In genomic region chr9:96160767-96161166, GRCm38 (mm10) we compare ENCODE assay signal across 12 mouse cellular contexts. TPM values are rescaled to one million over a fixed set of nuclear protein-coding genes. Genes with fewer than 3 reads are reported as not detected.
A peak's percentile ranks its signal among the peaks of the same experiment; 100 is the strongest.
DNase-seq lines count a peak whose midpoint lies in the region; ATAC-seq and TF ChIP-seq lines count a peak whose summit lies in the region.
"Had no signal": no experiment of that assay in that cellular context is flagged by ENCODE, and none has a peak within 500 bp of the region (broad histone marks: within the 10 kb centered on the region; RNA-seq: fewer than 3 reads in every experiment).

No protein-coding gene starts in this region.

- no peak overlapping the region for H3K4me3 ChIP-seq in gastrocnemius, adult 2 months
- no peak overlapping the region for H3K4me3 ChIP-seq in embryonic facial prominence, embryonic 10.5 days
- H3K4me3 ChIP-seq in heart, embryonic 10.5 days = no peak overlapping the region
- H3K4me3 ChIP-seq in kidney, embryonic 16.5 days (ENCODE audit: low read length) = no peak overlapping the region
- H3K4me3 ChIP-seq in forebrain, embryonic 12.5 days (replicated peaks) = no peak overlapping the region
- H3K4me3 ChIP-seq: neural tube, embryonic 13.5 days had no signal

- H3K4me1 ChIP-seq in embryonic facial prominence, embryonic 10.5 days = peaks cover 13% of the 10 kb centered on the region; the same call in 1 of the 2 replicates
- H3K4me1 ChIP-seq in heart, embryonic 10.5 days = peaks cover 10% of the 10 kb centered on the region; the same call in 1 of the 2 replicates
- peaks cover 6% of the 10 kb centered on the region; the same call in 1 of the 2 replicates for H3K4me1 ChIP-seq in kidney, embryonic 16.5 days (ENCODE audit: insufficient read depth, low read length)
- no peaks in the 10 kb centered on the region for H3K4me1 ChIP-seq in forebrain, embryonic 12.5 days
- H3K4me1 ChIP-seq: neural tube, embryonic 13.5 days had no signal

- 39% methylated on average over 3 of the region's 3 CpGs for WGBS in embryonic facial prominence, embryonic 10.5 days
- 78% methylated on average over 3 of the region's 3 CpGs for WGBS in heart, embryonic 10.5 days
- WGBS in kidney, embryonic 16.5 days = 52% methylated on average over 3 of the region's 3 CpGs
- WGBS in forebrain, embryonic 12.5 days = 75% methylated on average over 3 of the region's 3 CpGs

- 0 out of 2 replicates have a peak overlapping the region, but pooled peaks have one; percentile 2 for H3K9ac ChIP-seq in kidney, embryonic 16.5 days (replicated peaks; ENCODE audit: low read length)
- no peak overlapping the region for H3K9ac ChIP-seq in forebrain, embryonic 12.5 days
- H3K9ac ChIP-seq: lung, embryonic 14.5 days; neural tube, embryonic 13.5 days had no signal

- H3K27me3 ChIP-seq in embryonic facial prominence, embryonic 10.5 days (replicated peaks; ENCODE audit: low read depth, poor library complexity, severe bottlenecking) = no peaks in the 10 kb centered on the region
- H3K27me3 ChIP-seq in heart, embryonic 10.5 days (ENCODE audit: insufficient read depth, poor library complexity, severe bottlenecking) = no peaks in the 10 kb centered on the region
- H3K27me3 ChIP-seq in kidney, embryonic 16.5 days (ENCODE audit: insufficient read depth, low read length) = no peaks in the 10 kb centered on the region
- no peaks in the 10 kb centered on the region for H3K27me3 ChIP-seq in forebrain, embryonic 12.5 days
- H3K27me3 ChIP-seq: neural tube, embryonic 13.5 days had no signal

- no peaks in the 10 kb centered on the region for H3K9me3 ChIP-seq in embryonic facial prominence, embryonic 10.5 days
- H3K9me3 ChIP-seq in heart, embryonic 10.5 days = no peaks in the 10 kb centered on the region
- H3K9me3 ChIP-seq in kidney, embryonic 16.5 days (ENCODE audit: low read length) = no peaks in the 10 kb centered on the region
- no peaks in the 10 kb centered on the region for H3K9me3 ChIP-seq in forebrain, embryonic 12.5 days
- H3K9me3 ChIP-seq: neural tube, embryonic 13.5 days had no signal

- 0 out of 2 replicates have a peak overlapping the region, but pooled peaks have one; percentile 20 for H3K27ac ChIP-seq in gastrocnemius, adult 2 months
- no peak overlapping the region for H3K27ac ChIP-seq in embryonic facial prominence, embryonic 10.5 days (replicated peaks)
- H3K27ac ChIP-seq in heart, embryonic 10.5 days = peak overlapping the region; percentile 33; the same call in 1 of the 2 replicates
- no peak overlapping the region; the same call in 1 of the 2 replicates for H3K27ac ChIP-seq in kidney, embryonic 16.5 days (ENCODE audit: low read length)
- H3K27ac ChIP-seq in forebrain, embryonic 12.5 days = no peak overlapping the region
- H3K27ac ChIP-seq: neural tube, embryonic 13.5 days had no signal

- intact Hi-C loops in gastrocnemius, adult 2 months (cut with DNase I) = no loop called here
- intact Hi-C loops in left cerebral cortex, postnatal 36 days (cut with DNase I) = no loop called here

- no peak for TF ChIP-seq CTCF in gastrocnemius, adult 2 months (IDR thresholded peaks at IDR 0.05)

- no peak overlapping the region for H3K4me2 ChIP-seq in kidney, embryonic 16.5 days (replicated peaks; ENCODE audit: low read depth, low read length)
- no peak overlapping the region for H3K4me2 ChIP-seq in forebrain, embryonic 12.5 days
- H3K4me2 ChIP-seq: lung, embryonic 14.5 days; neural tube, embryonic 13.5 days had no signal

- H3K36me3 ChIP-seq in embryonic facial prominence, embryonic 10.5 days (replicated peaks) = peaks cover 5% of the 10 kb centered on the region
- peaks cover 8% of the 10 kb centered on the region; the same call in 1 of the 2 replicates for H3K36me3 ChIP-seq in heart, embryonic 10.5 days
- H3K36me3 ChIP-seq in kidney, embryonic 16.5 days (ENCODE audit: insufficient read depth, low read length) = 0 out of 2 replicates have a peak, but pooled peaks cover 4% of the 10 kb centered on the region
- H3K36me3 ChIP-seq in forebrain, embryonic 12.5 days (replicated peaks) = no peaks in the 10 kb centered on the region
- H3K36me3 ChIP-seq: neural tube, embryonic 13.5 days had no signal

- no peak for ATAC-seq in kidney, embryonic 16.5 days (ENCODE audit: low FRiP score, low TSS enrichment)
- ATAC-seq in forebrain, embryonic 12.5 days (ENCODE audit: low FRiP score) = no peak

- peak; percentile 24 for DNase-seq in gastrocnemius, adult 2 months
- DNase-seq in gastrocnemius, postnatal 4 days (ENCODE audit: low spot score in 2 of 2) = no peak
- DNase-seq in embryonic facial prominence, embryonic 10.5 days (ENCODE audit: low spot score) = peak; percentile 27
- no peak for DNase-seq in heart, embryonic 10.5 days (ENCODE audit: low spot score)
- DNase-seq in left cerebral cortex, postnatal 36 days (ENCODE audit: low spot score in 2 of 2) = no peak
- DNase-seq in layer of hippocampus, adult 8-10 months (ENCODE audit: low spot score in 2 of 2) = no peak
- DNase-seq: cerebellum, adult 8-10 months; liver; lung, embryonic 14.5 days had no signal

RNA-seq across cellular contexts. Expression of gene Tfdp2, which starts 35.3 kb away (rescaled TPM):
- total RNA-seq in gastrocnemius, adult 2 months (2021) = 10 to 100 TPM; 37.3 to 54.8 TPM
- 10 to 100 TPM; 51.5 to 70.1 TPM for total RNA-seq in gastrocnemius, postnatal 4 days (2021)
- 61.4 and 72.1 TPM in 2 replicates for polyA plus RNA-seq in embryonic facial prominence, embryonic 10.5 days (2016; fragmentation: Nextera tagmentation; extraction: Ambion mirVana)
- polyA plus RNA-seq in heart, embryonic 10.5 days (2016; fragmentation: Nextera tagmentation; extraction: Ambion mirVana) = 41.9 and 45.6 TPM in 2 replicates
- polyA plus RNA-seq in kidney, embryonic 16.5 days (2015; fragmentation: Nextera tagmentation; extraction: Ambion mirVana) = 44.8 and 45.9 TPM in 2 replicates
- 10 to 100 TPM; 27.3 to 32.4 TPM for total RNA-seq in left cerebral cortex, postnatal 36 days (2021)
- 10 to 100 TPM; 39.6 to 45.8 (median 43.2) TPM for total RNA-seq in layer of hippocampus, adult 8-10 months (2022)
- 71.3 and 75.2 TPM in 2 replicates for polyA plus RNA-seq in forebrain, embryonic 12.5 days (2016; fragmentation: Nextera tagmentation; extraction: Ambion mirVana)

RNA-seq across cellular contexts. Expression of gene Gk5, which starts 41.6 kb away (rescaled TPM):
- total RNA-seq in gastrocnemius, adult 2 months (2021) = 1 to 10 TPM; 1.5 TPM
- 1 to 10 TPM; 6.8 to 7.9 TPM for total RNA-seq in gastrocnemius, postnatal 4 days (2021)
- polyA plus RNA-seq in embryonic facial prominence, embryonic 10.5 days (2016; fragmentation: Nextera tagmentation; extraction: Ambion mirVana) = 4.6 and 4.8 TPM in 2 replicates
- 3.9 and 4.7 TPM in 2 replicates for polyA plus RNA-seq in heart, embryonic 10.5 days (2016; fragmentation: Nextera tagmentation; extraction: Ambion mirVana)
- 5.6 and 5.9 TPM in 2 replicates for polyA plus RNA-seq in kidney, embryonic 16.5 days (2015; fragmentation: Nextera tagmentation; extraction: Ambion mirVana)
- total RNA-seq in left cerebral cortex, postnatal 36 days (2021) = 1 to 10 TPM; 3.9 to 4.5 TPM
- total RNA-seq in layer of hippocampus, adult 8-10 months (2022) = 1 to 10 TPM; 5.2 to 6.9 (median 5.5) TPM
- 3.0 and 4.3 TPM in 2 replicates for polyA plus RNA-seq in forebrain, embryonic 12.5 days (2016; fragmentation: Nextera tagmentation; extraction: Ambion mirVana)

Comparison
In these comparisons a context has a peak if more than half of its experiments do, and no peak if none do; other contexts are left out.
1. DNase-seq: peak in gastrocnemius, adult 2 months (single experiment) and embryonic facial prominence, embryonic 10.5 days (single experiment); none in gastrocnemius, postnatal 4 days (0 of 2), heart, embryonic 10.5 days (single experiment), left cerebral cortex, postnatal 36 days (0 of 2) and layer of hippocampus, adult 8-10 months (0 of 2).
2. H3K27ac ChIP-seq: peak in gastrocnemius, adult 2 months (single experiment) and heart, embryonic 10.5 days (single experiment); none in embryonic facial prominence, embryonic 10.5 days (single experiment), kidney, embryonic 16.5 days (single experiment) and forebrain, embryonic 12.5 days (single experiment).